14 mouse cellular contexts compared by ENCODE assay signal in genomic region chr7:133794720-133795119, GRCm38 (mm10). TPM values are rescaled to one million over a fixed set of nuclear protein-coding genes. Genes with fewer than 3 reads are reported as not detected.
DNase-seq lines count a peak whose midpoint lies in the region; ATAC-seq and TF ChIP-seq lines count a peak whose summit lies in the region.
"Had no signal": no experiment of that assay in that cellular context is flagged by ENCODE, and none has a peak within 500 bp of the region (broad histone marks: within the 10 kb centered on the region; RNA-seq: fewer than 3 reads in every experiment).

No protein-coding gene starts in this region.

- ATAC-seq in kidney, embryonic 14.5 days (ENCODE audit: low FRiP score, low TSS enrichment) = no peak
- ATAC-seq in intestine, embryonic 15.5 days = peak; percentile 82
- peak; percentile 47 for ATAC-seq in lung, embryonic 16.5 days (ENCODE audit: low read depth)
- ATAC-seq in monocyte, adult 5-6 weeks (replicated peaks; ENCODE audit: insufficient number of reproducible peaks, low FRiP score, low TSS enrichment, poor library complexity, severe bottlenecking) = no peak
- ATAC-seq: liver, embryonic 12.5 days had no signal

- no peaks in the 10 kb centered on the region for H3K9me3 ChIP-seq in kidney, embryonic 14.5 days (ENCODE audit: control insufficient read depth, low read length)
- H3K9me3 ChIP-seq in intestine, embryonic 15.5 days = no peaks in the 10 kb centered on the region
- no peaks in the 10 kb centered on the region for H3K9me3 ChIP-seq in lung, embryonic 16.5 days (ENCODE audit: control insufficient read depth, low read length)
- H3K9me3 ChIP-seq: hindbrain, embryonic 13.5 days; liver, embryonic 12.5 days had no signal

- no peaks in the 10 kb centered on the region for H3K36me3 ChIP-seq in kidney, adult 2 months (ENCODE audit: control insufficient read depth, insufficient read depth, low read length)
- H3K36me3 ChIP-seq in kidney, embryonic 14.5 days (ENCODE audit: control insufficient read depth, insufficient read depth, low read length) = no peaks in the 10 kb centered on the region
- H3K36me3 ChIP-seq in intestine, embryonic 15.5 days = no peaks in the 10 kb centered on the region
- no peaks in the 10 kb centered on the region for H3K36me3 ChIP-seq in lung, embryonic 16.5 days (ENCODE audit: control insufficient read depth, insufficient read depth, low read length)
- H3K36me3 ChIP-seq: hindbrain, embryonic 13.5 days; liver, embryonic 12.5 days had no signal

- H3K27ac ChIP-seq in kidney, adult 2 months (ENCODE audit: insufficient read depth, low read depth, low read length) = no peak overlapping the region
- no peak overlapping the region for H3K27ac ChIP-seq in kidney, embryonic 14.5 days (ENCODE audit: low read depth, low read length)
- no peak overlapping the region for H3K27ac ChIP-seq in intestine, embryonic 15.5 days
- H3K27ac ChIP-seq in lung, embryonic 16.5 days (ENCODE audit: low read length) = no peak overlapping the region
- H3K27ac ChIP-seq: hindbrain, embryonic 13.5 days; liver, embryonic 12.5 days had no signal

- H3K4me3 ChIP-seq in kidney, adult 2 months (ENCODE audit: insufficient read depth, low read depth, low read length) = no peak overlapping the region
- H3K4me3 ChIP-seq in kidney, embryonic 14.5 days (ENCODE audit: low read length) = no peak overlapping the region
- no peak overlapping the region for H3K4me3 ChIP-seq in intestine, embryonic 15.5 days (replicated peaks)
- no peak overlapping the region for H3K4me3 ChIP-seq in lung, embryonic 16.5 days (ENCODE audit: low read length)
- H3K4me3 ChIP-seq: hindbrain, embryonic 13.5 days; liver, embryonic 12.5 days; megakaryocyte, embryonic 14.5 days had no signal

- H3K4me1 ChIP-seq in kidney, adult 2 months (ENCODE audit: control insufficient read depth, insufficient read depth, low read length) = peaks cover 11% of the 10 kb centered on the region; the same call in 1 of the 2 replicates
- H3K4me1 ChIP-seq in kidney, embryonic 14.5 days (ENCODE audit: control insufficient read depth, insufficient read depth, low read length) = peaks cover 5% of the 10 kb centered on the region; the same call in 1 of the 2 replicates
- H3K4me1 ChIP-seq in intestine, embryonic 15.5 days (replicated peaks) = peaks cover 17% of the 10 kb centered on the region
- H3K4me1 ChIP-seq in lung, embryonic 16.5 days (replicated peaks; ENCODE audit: control insufficient read depth, insufficient read depth, low read length) = peaks cover 6% of the 10 kb centered on the region
- H3K4me1 ChIP-seq: liver, embryonic 12.5 days; megakaryocyte, embryonic 14.5 days had no signal

- DNase-seq in kidney, adult 2 months = peak; percentile 47
- DNase-seq in urinary bladder, adult 18-20 months (ENCODE audit: low spot score in 2 of 2) = peak; percentile 57 to 80
- no peak for DNase-seq in testis, postnatal 14 days (ENCODE audit: low spot score)
- DNase-seq: adrenal gland, postnatal 14 days; right cerebral cortex, postnatal 14 days; thymus, postnatal 4 days had no signal

- WGBS in kidney, adult 2 months = 76% methylated on average over 2 of the region's 2 CpGs
- WGBS in kidney, embryonic 14.5 days = 88% methylated on average over 2 of the region's 2 CpGs
- whole genome bisulfite sequencing in intestine, embryonic 15.5 days = 65% methylated on average over 2 of the region's 2 CpGs
- 48% methylated on average over 2 of the region's 2 CpGs for WGBS in lung, embryonic 16.5 days

- TF ChIP-seq POLR2A in kidney, adult 2 months (IDR thresholded peaks at IDR 0.05; ENCODE audit: low read depth, low read length) = no peak

- H3K9ac ChIP-seq in kidney, embryonic 14.5 days (ENCODE audit: low read depth, low read length) = no peak overlapping the region
- no peak overlapping the region for H3K9ac ChIP-seq in intestine, embryonic 15.5 days
- H3K9ac ChIP-seq in lung, embryonic 16.5 days (ENCODE audit: low read length) = no peak overlapping the region
- H3K9ac ChIP-seq: hindbrain, embryonic 13.5 days; liver, embryonic 12.5 days had no signal

- no peak for TF ChIP-seq CTCF in kidney, adult 2 months (conservative IDR thresholded peaks at IDR 0.05; ENCODE audit: insufficient read depth, insufficient read length, low read depth, low read length)

- no peak overlapping the region for H3K4me2 ChIP-seq in kidney, embryonic 14.5 days (replicated peaks; ENCODE audit: low read depth, low read length)
- H3K4me2 ChIP-seq in intestine, embryonic 15.5 days (replicated peaks) = no peak overlapping the region
- no peak overlapping the region for H3K4me2 ChIP-seq in lung, embryonic 16.5 days (ENCODE audit: low read depth, low read length)
- H3K4me2 ChIP-seq: hindbrain, embryonic 13.5 days; liver, embryonic 12.5 days had no signal

- H3K27me3 ChIP-seq in kidney, adult 2 months (replicated peaks; ENCODE audit: control insufficient read depth, insufficient read depth, low read length) = no peaks in the 10 kb centered on the region
- no peaks in the 10 kb centered on the region for H3K27me3 ChIP-seq in kidney, embryonic 14.5 days (ENCODE audit: control insufficient read depth, insufficient read depth, low read length)
- H3K27me3 ChIP-seq in intestine, embryonic 15.5 days (replicated peaks) = no peaks in the 10 kb centered on the region
- H3K27me3 ChIP-seq in lung, embryonic 16.5 days (ENCODE audit: control insufficient read depth, insufficient read depth, low read depth, low read length) = no peaks in the 10 kb centered on the region
- H3K27me3 ChIP-seq: hindbrain, embryonic 13.5 days; liver, embryonic 12.5 days had no signal

RNA-seq across cellular contexts. Expression of gene Dhx32, which starts 12.2 kb away (rescaled TPM):
- polyA plus RNA-seq in kidney, adult 2 months (2012; rRNA removed) = 26.1 and 28.1 TPM in 2 replicates
- polyA plus RNA-seq in kidney, embryonic 14.5 days (2014; fragmentation: Nextera tagmentation; extraction: Ambion mirVana) = 13.6 and 19.9 TPM in 2 replicates
- polyA plus RNA-seq in intestine, embryonic 15.5 days (2015; fragmentation: Nextera tagmentation; extraction: Ambion mirVana) = 76.2 and 77.3 TPM in 2 replicates
- polyA plus RNA-seq in lung, embryonic 16.5 days (2015; fragmentation: Nextera tagmentation; extraction: Ambion mirVana) = 27.7 and 29.2 TPM in 2 replicates
- 7.1 to 18.2 TPM (median 16.3 TPM) in 3 replicates for total RNA-seq in monocyte, adult 5-6 weeks (2017)

RNA-seq across cellular contexts. Expression of gene Fank1, which starts 18.1 kb away (rescaled TPM):
- polyA plus RNA-seq in kidney, adult 2 months (2012; rRNA removed) = 0.08 and 0.09 TPM in 2 replicates
- 0.24 TPM in 1 of 2 replicates, not detected in the other for polyA plus RNA-seq in kidney, embryonic 14.5 days (2014; fragmentation: Nextera tagmentation; extraction: Ambion mirVana)
- polyA plus RNA-seq in intestine, embryonic 15.5 days (2015; fragmentation: Nextera tagmentation; extraction: Ambion mirVana) = 0.83 and 1.1 TPM in 2 replicates
- polyA plus RNA-seq in lung, embryonic 16.5 days (2015; fragmentation: Nextera tagmentation; extraction: Ambion mirVana) = 2.7 and 3.1 TPM in 2 replicates
- 0.39 TPM in 1 of 3 replicates, not detected in the others for total RNA-seq in monocyte, adult 5-6 weeks (2017)
- polyA plus RNA-seq: heart, embryonic 14.5 days had no signal

Comparison
In these comparisons a context has a peak if more than half of its experiments do, and no peak if none do; other contexts are left out.
1. ATAC-seq: peak in intestine, embryonic 15.5 days (single experiment) and lung, embryonic 16.5 days (single experiment); none in kidney, embryonic 14.5 days (single experiment) and monocyte, adult 5-6 weeks (single experiment).